Mouse (Mus musculus) intestine, postnatal 0 days (tissue): ENCODE measurements around the gene Gm21149. TPM values are rescaled to one million over a fixed set of nuclear protein-coding genes. Genes with fewer than 3 reads are reported as not detected.
"Not testable (repeated sequence)": the region's sequence is repeated elsewhere in the genome, so short reads cannot be mapped to it uniquely, and the experiment has no call there.

Experiments used
- ATAC-seq: fragments of 200-750 bp; cut with Nextera tagmentation; 2 replicates; pipeline ENCODE4 v1.8.0; 2017; ENCODE audit warnings: mild to moderate bottlenecking, moderate TSS enrichment, moderate library complexity
- H3K27ac ChIP-seq: fragments of 300-500 bp; sonication (generic); 2 replicates; pipeline ENCODE4 v1.5.1; 2014; ENCODE audit warnings: mild to moderate bottlenecking, low read depth, low read length, moderate library complexity
- H3K27me3 ChIP-seq: fragments of 300-500 bp; sonication (generic); replicated peaks from 2 replicates; pipeline ENCODE4 v1.6.1; 2014; ENCODE audit warnings: low read length, mixed read lengths; ENCODE audit not compliant: control insufficient read depth, insufficient read depth
- H3K36me3 ChIP-seq: fragments of 300-500 bp; sonication (generic); 2 replicates; pipeline ENCODE4 v1.6.1; 2014; ENCODE audit warnings: mild to moderate bottlenecking, moderate library complexity; ENCODE audit not compliant: control insufficient read depth, insufficient read depth
- H3K4me1 ChIP-seq: fragments of 300-500 bp; sonication (generic); replicated peaks from 2 replicates; pipeline ENCODE4 v1.6.1; 2014; ENCODE audit warnings: antibody characterized with exemption, low read length, mixed read lengths; ENCODE audit not compliant: control insufficient read depth, insufficient read depth
- H3K4me2 ChIP-seq: fragments of 300-500 bp; sonication (generic); replicated peaks from 2 replicates; pipeline ENCODE4 v1.6.1; 2014; ENCODE audit warnings: low read depth, mild to moderate bottlenecking, moderate library complexity
- H3K4me3 ChIP-seq: fragments of 300-500 bp; sonication (generic); 2 replicates; pipeline ENCODE4 v1.5.1; 2014; ENCODE audit warnings: low read depth, low read length
- H3K9ac ChIP-seq: fragments of 300-500 bp; sonication (generic); 2 replicates; pipeline ENCODE4 v1.6.1; 2014; ENCODE audit warnings: mild to moderate bottlenecking, low read depth, low read length
- H3K9me3 ChIP-seq: fragments of 300-500 bp; sonication (generic); 2 replicates; pipeline ENCODE4 v1.6.1; 2016; ENCODE audit warnings: mixed run types; ENCODE audit not compliant: control insufficient read depth
- CTCF ChIP-seq: sonication (generic); IDR thresholded peaks from 2 replicates; pipeline ENCODE4 v1.5.1; 2016; ENCODE audit warnings: low read depth, mild to moderate bottlenecking, control low read depth, antibody characterized with exemption, moderate library complexity
- WGBS: fragments of 180-500 bp; shearing (Covaris S2); extraction: QIAGEN DNeasy Blood & Tissue Kit; methylation state at CpG from one replicate; pipeline ENCODE4 v1.1.7; 2014; 5-methylcytosine and 5-hydroxymethylcytosine counted together
- polyA plus RNA-seq: library from polyadenylated mRNA; unstranded; fragments of >200 nt; fragmentation: Nextera tagmentation; extraction: Ambion mirVana; gene quantifications from 2 replicates; pipeline ENCODE4 v1.2.1, GENCODE M21; 2015

Gm21149 gene
- polyA plus RNA-seq, 1 experiment from 2014 or later: not detected

DNA sequence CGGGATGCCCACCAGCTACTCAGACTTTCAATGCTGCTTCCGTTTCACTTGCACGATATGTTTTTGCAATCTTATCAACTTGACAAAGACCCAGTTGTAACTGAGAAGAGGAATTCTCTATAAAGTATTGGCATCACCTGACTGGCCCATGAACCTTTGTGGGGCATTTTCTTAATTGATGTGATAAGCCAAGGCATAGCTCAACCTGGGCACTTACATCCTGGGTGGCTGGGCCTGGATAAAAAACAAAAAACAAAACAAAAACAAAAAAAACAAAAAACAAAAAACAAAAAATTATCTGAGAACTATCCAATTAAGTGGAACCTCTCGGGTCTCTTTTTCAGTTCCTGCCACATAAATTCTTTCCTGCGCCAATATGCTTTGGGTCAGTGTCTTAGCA is 12.4 kb upstream of the Gm21149 start:
- Histone ChIP-seq H3K9ac (no peak overlapping the region), H3K27me3 (no peaks in the 10 kb centered on the region), H3K4me3 (no peak overlapping the region), H3K36me3 (no peaks in the 10 kb centered on the region), H3K4me2 (no peak overlapping the region), H3K27ac (no peak overlapping the region), H3K4me1 (no peaks in the 10 kb centered on the region), H3K9me3 (peaks cover 4% of the 10 kb centered on the region; the same call in 1 of the 2 replicates)
- TF ChIP-seq CTCF: no peak
- 84% methylated on average over 5 of the region's 5 CpGs for WGBS
- no peak for ATAC-seq

DNA sequence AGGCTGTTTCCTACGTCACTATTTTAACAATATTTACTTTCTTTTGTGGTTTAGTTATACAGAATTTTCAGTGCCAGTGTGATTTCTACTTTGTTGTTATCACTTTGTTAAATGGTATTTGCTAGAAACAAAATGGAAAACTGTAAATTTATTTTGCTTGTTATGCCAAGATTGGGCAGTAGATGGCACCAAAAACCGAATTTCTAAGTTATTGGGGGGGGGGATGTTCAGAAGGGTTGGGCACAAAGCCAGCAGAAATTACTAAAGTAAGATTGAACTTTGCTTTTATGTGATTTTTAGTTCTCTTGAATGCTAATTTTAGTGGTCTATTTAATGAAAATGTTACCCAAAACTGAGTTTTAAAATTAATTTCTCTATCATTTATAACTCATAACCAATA is 8.3 kb upstream of the Gm21149 start:
- H3K4me3 ChIP-seq, H3K9ac ChIP-seq, H3K4me2 ChIP-seq, H3K36me3 ChIP-seq, ATAC-seq, H3K27ac ChIP-seq, H3K4me1 ChIP-seq, H3K27me3 ChIP-seq: not testable (repeated sequence)
- 0 out of 2 replicates have a peak, but pooled peaks have one; percentile 29 for TF ChIP-seq CTCF
- 13% methylated on average over 2 of the region's 2 CpGs for WGBS
- peaks cover 10% of the 10 kb centered on the region for H3K9me3 ChIP-seq

DNA sequence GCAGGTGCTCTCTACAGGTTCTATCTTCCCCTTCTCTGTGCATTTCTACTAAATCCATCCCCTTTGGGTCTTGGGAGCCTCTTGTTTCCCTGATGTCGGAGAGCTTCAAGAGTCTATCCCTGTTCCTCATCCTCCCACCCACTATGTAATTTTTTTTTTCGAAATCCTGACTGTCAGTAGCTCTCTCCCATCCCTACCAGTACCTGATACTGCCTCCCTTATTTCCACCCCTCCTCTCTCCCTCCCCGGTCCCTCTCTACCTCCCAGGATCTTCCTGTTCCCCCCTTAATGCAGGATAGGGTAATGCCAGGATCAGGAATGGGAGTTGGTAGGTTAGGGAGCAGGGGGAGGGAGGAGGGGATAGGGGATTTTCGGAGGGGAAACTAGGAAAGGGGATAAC is 7.3 kb upstream of the Gm21149 start:
- ATAC-seq: not testable (repeated sequence)
- 57% methylated on average over 4 of the region's 4 CpGs for WGBS

DNA sequence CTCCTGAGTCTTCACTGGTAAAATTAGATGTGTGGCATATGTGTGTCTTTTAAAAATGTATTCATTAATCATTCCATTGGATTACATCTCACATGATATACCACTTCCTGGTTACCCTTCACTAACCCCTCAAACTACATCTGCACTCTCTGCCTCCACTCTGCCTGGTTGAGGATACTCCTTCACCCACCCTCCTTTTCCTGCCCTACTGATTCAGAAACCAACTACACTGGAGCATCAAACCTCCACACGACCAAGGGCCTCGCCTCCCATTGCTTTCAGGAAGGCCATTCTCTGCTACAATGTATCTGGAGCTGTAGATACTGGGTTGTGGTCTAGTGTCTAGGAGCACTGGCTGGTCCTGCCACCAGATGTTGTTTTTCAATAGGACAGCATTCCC is 6.5 kb upstream of the Gm21149 start:
- not testable (repeated sequence) for H3K4me1 ChIP-seq, H3K4me3 ChIP-seq, ATAC-seq, H3K27ac ChIP-seq, H3K4me2 ChIP-seq, H3K27me3 ChIP-seq, H3K9ac ChIP-seq, H3K36me3 ChIP-seq
- 56% methylated on average over 2 of the region's 2 CpGs for WGBS
- H3K9me3 ChIP-seq: peaks cover 10% of the 10 kb centered on the region

More for the DNA sequence above, 7.3 kb upstream of the Gm21149 start:
- H3K4me1 ChIP-seq, H3K36me3 ChIP-seq, H3K9ac ChIP-seq, H3K27me3 ChIP-seq, H3K27ac ChIP-seq, H3K4me2 ChIP-seq, H3K4me3 ChIP-seq: not testable (repeated sequence)
- H3K9me3 ChIP-seq: peaks cover 10% of the 10 kb centered on the region

DNA sequence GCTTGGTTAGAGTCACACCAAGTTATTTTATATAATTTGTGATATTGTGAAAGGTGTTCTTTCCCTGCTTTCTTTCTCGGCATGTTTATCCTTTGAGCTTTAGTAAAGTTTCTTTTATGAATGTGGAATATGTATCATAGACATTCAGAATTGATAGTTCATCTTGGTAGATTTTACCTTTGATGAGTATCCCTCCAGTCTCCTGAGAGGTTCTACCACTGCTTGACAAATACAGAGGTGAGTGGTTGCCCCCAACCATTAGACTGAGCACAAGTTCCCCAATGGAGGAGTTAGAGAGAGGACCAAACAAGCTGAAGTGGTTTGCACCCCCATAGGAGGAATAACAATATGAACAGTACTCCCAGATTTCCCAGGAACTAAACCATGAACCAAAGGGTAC is 6.2 kb downstream of the Gm21149 start:
- WGBS: 78% methylated on average over 1 of the region's 1 CpGs
- not testable (repeated sequence) for H3K36me3 ChIP-seq, H3K9ac ChIP-seq, H3K4me1 ChIP-seq, H3K9me3 ChIP-seq, H3K27me3 ChIP-seq, H3K27ac ChIP-seq, H3K4me3 ChIP-seq, H3K4me2 ChIP-seq, ATAC-seq

DNA sequence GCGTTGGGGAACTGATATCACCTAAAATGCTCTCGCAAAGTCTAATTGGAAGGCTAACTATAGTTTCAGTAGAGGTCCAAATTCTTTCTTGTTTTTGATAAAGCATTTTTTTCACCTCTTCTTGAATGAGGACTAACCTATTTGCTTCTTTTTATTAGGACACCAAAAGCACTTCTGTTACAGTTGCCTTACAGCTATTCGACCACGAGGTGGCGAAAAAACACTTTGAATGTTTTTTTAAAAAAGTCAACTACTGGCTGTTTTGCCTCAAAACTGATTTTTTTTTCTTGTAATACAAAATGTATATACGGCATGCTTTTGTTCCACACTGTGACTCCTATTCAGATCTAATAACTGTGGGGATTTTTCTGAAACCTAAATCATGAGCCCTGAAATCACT is 8.6 kb downstream of the Gm21149 start:
- peak; percentile 47 for TF ChIP-seq CTCF
- H3K4me2 ChIP-seq, H3K9ac ChIP-seq, H3K4me3 ChIP-seq, H3K36me3 ChIP-seq, H3K4me1 ChIP-seq, ATAC-seq, H3K27ac ChIP-seq, H3K9me3 ChIP-seq, H3K27me3 ChIP-seq: not testable (repeated sequence)
- WGBS: 55% methylated on average over 6 of the region's 6 CpGs

DNA sequence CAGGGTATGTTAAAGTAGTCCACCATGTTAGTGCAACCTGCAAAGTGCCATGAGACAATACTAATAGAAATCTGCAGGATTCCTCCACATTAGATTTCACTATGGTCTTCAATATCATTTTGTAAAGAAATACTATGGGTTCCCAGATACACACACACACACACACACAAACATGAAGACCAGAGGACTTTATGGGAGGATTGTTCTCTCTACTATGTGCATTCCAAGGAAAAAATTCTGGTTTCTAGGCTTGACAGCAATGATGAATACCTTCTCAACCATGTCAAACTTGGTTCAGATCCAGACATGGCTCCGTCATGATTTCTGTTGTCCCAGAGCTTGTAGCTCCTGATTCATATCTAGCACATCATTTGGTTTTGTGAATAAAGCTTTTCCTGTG is 10.1 kb downstream of the Gm21149 start:
- not testable (repeated sequence) for H3K9me3 ChIP-seq, H3K4me1 ChIP-seq, H3K9ac ChIP-seq, H3K27ac ChIP-seq, ATAC-seq, H3K27me3 ChIP-seq, H3K36me3 ChIP-seq, H3K4me2 ChIP-seq, H3K4me3 ChIP-seq
- 50% methylated on average over 1 of the region's 1 CpGs for WGBS
